Mouse (Mus musculus) forebrain, embryonic 11.5 days (tissue): ENCODE measurements around the gene Rab7b. TPM values are rescaled to one million over a fixed set of nuclear protein-coding genes. Genes with fewer than 3 reads are reported as not detected.

Experiments used
- ATAC-seq: fragments of 200-750 bp; cut with Nextera tagmentation; replicated peaks from 2 replicates; pipeline ENCODE4 v1.8.0; 2017; ENCODE audit warnings: moderate TSS enrichment; ENCODE audit not compliant: low FRiP score
- DNase-seq: peaks from one replicate; pipeline ENCODE4 v3.0.0-alpha.2; 2017; ENCODE audit warnings: low spot score
- H3K27ac ChIP-seq: fragments of 300-500 bp; sonication (generic); 2 replicates; pipeline ENCODE4 v1.5.1; 2014; ENCODE audit warnings: low read depth, low read length
- H3K27me3 ChIP-seq: fragments of 300-500 bp; sonication (generic); 2 replicates; pipeline ENCODE4 v1.6.1; 2014; ENCODE audit warnings: mild to moderate bottlenecking, low read length, mixed read lengths; ENCODE audit not compliant: control insufficient read depth, insufficient read depth
- H3K36me3 ChIP-seq: fragments of 300-500 bp; sonication (generic); 2 replicates; pipeline ENCODE4 v1.6.1; 2014; ENCODE audit warnings: mild to moderate bottlenecking, low read length, moderate library complexity, mixed read lengths; ENCODE audit not compliant: control insufficient read depth, insufficient read depth
- H3K4me1 ChIP-seq: fragments of 300-500 bp; sonication (generic); replicated peaks from 2 replicates; pipeline ENCODE4 v1.6.1; 2014; ENCODE audit warnings: low read length, mixed read lengths; ENCODE audit not compliant: control insufficient read depth, insufficient read depth
- H3K4me2 ChIP-seq: fragments of 300-500 bp; sonication (generic); 2 replicates; pipeline ENCODE4 v1.6.1; 2014; ENCODE audit warnings: low read depth, mild to moderate bottlenecking, low read length, moderate library complexity, mixed read lengths; ENCODE audit not compliant: severe bottlenecking
- H3K4me3 ChIP-seq: fragments of 300-500 bp; sonication (generic); 2 replicates; pipeline ENCODE4 v1.5.1; 2014; ENCODE audit warnings: low read depth, low read length
- H3K9ac ChIP-seq: fragments of 300-500 bp; sonication (generic); 2 replicates; pipeline ENCODE4 v1.6.1; 2014; ENCODE audit warnings: low read length
- H3K9me3 ChIP-seq: fragments of 300-500 bp; sonication (generic); 2 replicates; pipeline ENCODE4 v1.6.1; 2016; ENCODE audit warnings: low read length, mixed read lengths; ENCODE audit not compliant: control insufficient read depth
- WGBS: fragments of 180-500 bp; shearing (Covaris S2); extraction: QIAGEN DNeasy Blood & Tissue Kit; methylation state at CpG from one replicate; pipeline ENCODE4 v1.1.7; 2014; 5-methylcytosine and 5-hydroxymethylcytosine counted together
- polyA plus RNA-seq: library from polyadenylated mRNA; unstranded; fragments of >200 nt; fragmentation: Nextera tagmentation; extraction: Ambion mirVana; gene quantifications from 2 replicates; pipeline ENCODE4 v1.2.1, GENCODE M21; 2014

The Rab7b gene
- polyA plus RNA-seq, 1 experiment from 2014 or later: 0.40 TPM

- ATAC-seq (no peak), DNase-seq (no peak)
- 46% methylated on average over 16 of the region's 16 CpGs for WGBS
- H3K27me3 ChIP-seq: no peaks in the 10 kb centered on the region
- H3K4me3 ChIP-seq: no peak overlapping the region
- H3K4me1 ChIP-seq: no peaks in the 10 kb centered on the region; the same call in 1 of the 2 replicates
- H3K4me2 ChIP-seq: no peak overlapping the region
- no peak overlapping the region for H3K27ac ChIP-seq
- no peaks in the 10 kb centered on the region for H3K9me3 ChIP-seq
- H3K9ac ChIP-seq: no peak overlapping the region
- no peaks in the 10 kb centered on the region for H3K36me3 ChIP-seq
Observed at GRCm38 (mm10) chr1:131718952-131719694, 30.6 kb downstream of the Rab7b start.

DNA sequence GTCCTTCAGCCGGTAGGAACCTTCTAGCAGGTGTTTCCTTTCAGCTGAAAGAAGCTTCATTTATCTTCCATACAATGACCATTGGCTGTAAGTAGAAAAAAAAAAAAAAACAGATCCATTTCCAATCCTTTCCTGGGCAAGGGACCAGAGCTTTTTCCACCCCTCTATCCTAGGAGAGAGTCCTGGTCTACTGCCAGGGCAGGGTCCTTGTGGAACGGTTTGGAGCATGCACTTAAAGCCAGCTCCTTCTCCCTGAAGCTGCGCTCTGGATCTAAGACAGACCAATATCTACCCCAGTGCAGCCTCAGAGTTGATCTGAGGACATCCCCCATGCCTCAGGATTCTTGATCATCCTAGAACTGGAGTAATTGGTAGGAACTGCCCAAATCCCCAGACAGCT lies 33.5 kb downstream of the Rab7b start:
- Histone ChIP-seq H3K36me3 (no peaks in the 10 kb centered on the region), H3K9me3 (no peaks in the 10 kb centered on the region), H3K4me3 (no peak overlapping the region), H3K9ac (no peak overlapping the region), H3K27ac (no peak overlapping the region), H3K27me3 (no peaks in the 10 kb centered on the region), H3K4me1 (no peaks in the 10 kb centered on the region; the same call in 1 of the 2 replicates), H3K4me2 (no peak overlapping the region)
- ATAC-seq (no peak), DNase-seq (no peak)
- 90% methylated on average over 3 of the region's 3 CpGs for WGBS

DNA sequence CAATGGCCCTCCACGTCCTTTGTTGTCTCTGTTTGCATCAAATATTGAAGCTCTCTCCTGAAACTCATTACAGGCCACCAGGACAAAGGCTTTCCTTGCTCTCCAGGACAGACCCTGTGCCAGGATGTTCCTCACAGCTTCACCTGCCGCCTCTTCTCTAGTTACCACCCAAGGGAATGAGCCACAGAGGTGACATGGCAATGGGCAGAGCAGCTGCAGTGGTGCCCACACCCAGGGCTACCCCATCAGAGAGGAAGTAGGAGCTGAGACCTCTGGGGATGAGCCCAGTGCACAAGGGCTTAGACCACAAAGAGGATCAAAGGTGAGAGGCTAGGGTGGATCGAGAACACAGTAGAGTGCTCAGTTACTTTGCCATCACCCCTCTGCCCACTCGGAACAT lies 35.1 kb downstream of the Rab7b start:
- 42% methylated on average over 4 of the region's 4 CpGs for WGBS
- no peaks in the 10 kb centered on the region for H3K9me3 ChIP-seq
- no peak overlapping the region for H3K4me3 ChIP-seq
- no peaks in the 10 kb centered on the region; the same call in 1 of the 2 replicates for H3K4me1 ChIP-seq
- no peaks in the 10 kb centered on the region for H3K36me3 ChIP-seq
- H3K27me3 ChIP-seq: no peaks in the 10 kb centered on the region
- no peak for DNase-seq
- no peak overlapping the region for H3K4me2 ChIP-seq
- no peak for ATAC-seq
- H3K9ac ChIP-seq: no peak overlapping the region
- H3K27ac ChIP-seq: no peak overlapping the region

GRCm38 (mm10) chr1:131726586-131726985 lies 38.1 kb downstream of the Rab7b start:
- WGBS: 87% methylated on average over 6 of the region's 6 CpGs
- ATAC-seq (no peak), DNase-seq (no peak)
- no peaks in the 10 kb centered on the region for H3K36me3 ChIP-seq
- H3K4me1 ChIP-seq: no peaks in the 10 kb centered on the region
- no peak overlapping the region for H3K27ac ChIP-seq
- no peak overlapping the region for H3K4me3 ChIP-seq
- no peak overlapping the region for H3K4me2 ChIP-seq
- H3K9me3 ChIP-seq: no peaks in the 10 kb centered on the region
- H3K27me3 ChIP-seq: no peaks in the 10 kb centered on the region
- no peak overlapping the region for H3K9ac ChIP-seq

GRCm38 (mm10) chr1:131730639-131731437 lies 42.3 kb downstream of the Rab7b start:
- ATAC-seq (no peak), DNase-seq (no peak)
- Histone ChIP-seq H3K27me3 (no peaks in the 10 kb centered on the region), H3K4me1 (no peaks in the 10 kb centered on the region), H3K27ac (no peak overlapping the region), H3K9me3 (no peaks in the 10 kb centered on the region), H3K9ac (no peak overlapping the region), H3K4me2 (no peak overlapping the region), H3K36me3 (no peaks in the 10 kb centered on the region), H3K4me3 (no peak overlapping the region)
- 90% methylated on average over 12 of the region's 12 CpGs for WGBS

DNA sequence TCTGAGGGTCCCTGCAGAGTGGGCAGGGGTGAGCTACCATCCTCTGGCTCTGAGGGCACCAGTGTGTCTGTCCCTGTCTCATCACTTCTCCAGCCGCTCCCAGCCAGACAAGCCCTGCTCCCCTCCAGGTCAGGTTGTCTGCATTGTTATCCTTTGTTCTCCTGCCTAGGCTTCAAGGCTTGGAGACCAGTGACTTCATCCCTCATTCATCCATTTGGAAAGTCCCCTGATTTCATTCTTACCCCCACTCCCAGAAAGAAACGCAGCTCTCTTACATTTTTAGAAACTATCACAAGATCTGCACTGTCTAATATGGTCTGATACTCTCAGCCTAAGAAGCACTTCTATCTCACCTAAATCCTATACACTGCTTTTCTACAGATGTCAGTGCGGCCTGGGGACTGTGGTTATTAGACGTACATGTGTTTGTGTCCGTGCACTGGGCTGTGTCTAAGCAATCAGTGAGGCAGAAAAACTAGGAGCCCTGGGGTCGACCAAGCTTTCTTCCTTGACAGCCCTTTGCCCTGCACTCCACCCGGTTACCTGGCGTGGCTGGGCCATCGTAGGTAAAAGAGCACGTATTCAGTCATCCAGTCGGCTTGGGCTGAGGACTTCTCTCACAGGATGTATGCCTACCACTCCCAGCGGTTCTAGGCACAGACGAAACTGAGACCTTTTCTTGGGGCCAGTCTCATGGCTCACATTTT lies 45.1 kb downstream of the Rab7b start:
- no peak overlapping the region for H3K27ac ChIP-seq
- no peak for ATAC-seq

GRCm38 (mm10) chr1:131734657-131735273 lies 46.3 kb downstream of the Rab7b start:
- Histone ChIP-seq H3K4me1 (no peaks in the 10 kb centered on the region), H3K27ac (no peak overlapping the region)
- DNase-seq: no peak

More for the DNA sequence above, 45.1 kb downstream of the Rab7b start:
- no peak for DNase-seq
- Histone ChIP-seq H3K4me1 (no peaks in the 10 kb centered on the region), H3K36me3 (no peaks in the 10 kb centered on the region), H3K4me2 (no peak overlapping the region), H3K27me3 (no peaks in the 10 kb centered on the region), H3K9ac (no peak overlapping the region), H3K4me3 (no peak overlapping the region), H3K9me3 (no peaks in the 10 kb centered on the region)
- 44% methylated on average over 13 of the region's 13 CpGs for WGBS

GRCm38 (mm10) chr1:131736494-131736893 lies 48.0 kb downstream of the Rab7b start:
- Histone ChIP-seq H3K36me3 (no peaks in the 10 kb centered on the region), H3K9ac (no peak overlapping the region), H3K27ac (no peak overlapping the region), H3K27me3 (no peaks in the 10 kb centered on the region), H3K9me3 (no peaks in the 10 kb centered on the region), H3K4me2 (no peak overlapping the region), H3K4me1 (no peaks in the 10 kb centered on the region), H3K4me3 (no peak overlapping the region)
- ATAC-seq (no peak), DNase-seq (no peak)
- WGBS: 93% methylated on average over 9 of the region's 9 CpGs

More at GRCm38 (mm10) chr1:131734657-131735273, 46.3 kb downstream of the Rab7b start:
- Histone ChIP-seq H3K36me3 (no peaks in the 10 kb centered on the region), H3K9ac (no peak overlapping the region), H3K27me3 (no peaks in the 10 kb centered on the region), H3K4me3 (no peak overlapping the region), H3K4me2 (no peak overlapping the region), H3K9me3 (no peaks in the 10 kb centered on the region)
- 96% methylated on average over 6 of the region's 6 CpGs for WGBS
- ATAC-seq: no peak
